Mouse (Mus musculus) urinary bladder, postnatal 10 days (tissue): ENCODE results near the gene Lce3b.

ENCODE experiments used
- DNase-seq: peaks from one replicate; pipeline ENCODE4 v3.0.0; 2022; ENCODE audit warnings: low spot score

Lce3b gene

GRCm38 (mm10) chr3:92932679-92933078 lies at the start of gene Lce3b:
Gene Lce3b (plus strand): TSS chr3:92932979.
- DNase-seq = no peak

- no peak for DNase-seq
Measured at GRCm38 (mm10) chr3:92894063-92894462, 38.7 kb upstream of the Lce3b start.

- DNase-seq = no peak
Measured at GRCm38 (mm10) chr3:92894489-92894888, 38.3 kb upstream of the Lce3b start.

GRCm38 (mm10) chr3:92902992-92903391 lies 29.8 kb upstream of the Lce3b start:
- DNase-seq = no peak

- no peak for DNase-seq
Measured at GRCm38 (mm10) chr3:92903640-92904039, 29.1 kb upstream of the Lce3b start.

- DNase-seq = no peak
Measured at GRCm38 (mm10) chr3:92905182-92905581, 27.6 kb upstream of the Lce3b start.

- no peak for DNase-seq
Measured at GRCm38 (mm10) chr3:92907571-92907970, 25.2 kb upstream of the Lce3b start.

GRCm38 (mm10) chr3:92920364-92920763 lies 12.4 kb upstream of the Lce3b start:
- no peak for DNase-seq

GRCm38 (mm10) chr3:92926130-92926529 lies 6.6 kb upstream of the Lce3b start, which contains the start of gene Lce3a:
Gene Lce3a (minus strand): TSS chr3:92926230.
- no peak for DNase-seq

- no peak for DNase-seq
Measured at GRCm38 (mm10) chr3:92944186-92944585, 11.4 kb downstream of the Lce3b start, which contains the start of gene Lce3c. Gene Lce3c (plus strand): TSS chr3:92944486.

- DNase-seq = no peak
Measured at GRCm38 (mm10) chr3:92957090-92957489, 24.3 kb downstream of the Lce3b start, which contains the start of gene Lce3d. Gene Lce3d (plus strand): TSS chr3:92957390.

GRCm38 (mm10) chr3:92966761-92967160 lies 34.0 kb downstream of the Lce3b start, which contains the start of gene Lce3e:
Gene Lce3e (plus strand): TSS chr3:92967061.
- DNase-seq = no peak

- no peak for DNase-seq
Measured at GRCm38 (mm10) chr3:92978484-92978883, 45.7 kb downstream of the Lce3b start.
